Mouse (Mus musculus) induced T-regulatory cell, adult 2 months (primary cell): Measurements from ENCODE around the gene Vps16.

Experiments used
- DNase-seq: peaks from one replicate; pipeline ENCODE4 v3.0.0-alpha.2; 2012; ENCODE audit warnings: low read depth

The Vps16 gene

DNA sequence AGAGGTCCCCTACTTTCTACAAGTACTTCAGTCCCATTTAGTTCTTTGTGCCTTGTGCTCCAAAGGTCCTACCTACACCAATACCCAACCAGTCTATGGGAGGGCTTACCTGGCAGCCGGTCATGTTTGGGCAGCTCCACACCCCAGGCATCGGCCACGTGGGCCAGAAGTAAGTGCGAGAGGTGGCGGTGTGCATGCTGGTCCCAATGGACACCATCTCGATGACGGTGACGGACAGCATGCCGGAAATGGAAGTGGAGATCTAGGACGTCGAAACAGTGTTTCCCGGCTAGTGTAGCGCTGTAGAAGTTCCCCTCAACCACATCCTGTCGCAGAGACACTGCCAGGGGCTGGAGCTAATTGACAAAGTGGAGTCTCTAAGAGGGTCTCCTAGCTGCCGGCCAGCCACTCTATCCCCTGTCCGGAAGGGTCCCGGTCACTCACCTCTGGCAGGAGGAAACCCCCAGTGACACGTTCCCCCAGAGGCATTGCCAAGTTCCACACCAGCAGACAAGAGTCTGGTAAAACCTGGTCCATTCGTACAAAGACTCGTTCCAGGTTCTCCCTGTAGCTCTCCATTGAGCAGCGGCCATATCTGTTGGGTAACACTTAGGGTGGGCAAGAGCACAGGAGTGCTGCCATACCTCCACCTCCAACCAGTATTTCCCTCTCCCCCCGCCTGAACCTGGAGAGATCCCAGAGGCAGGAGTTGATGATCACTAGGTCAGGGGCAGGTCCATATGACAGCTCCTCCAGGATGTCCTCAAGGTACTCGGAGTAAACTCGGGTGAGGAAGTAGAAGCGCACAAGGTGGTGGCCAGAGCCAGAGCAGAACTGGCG lies 2.1 kb upstream of the Vps16 start:
- DNase-seq, result no peak

DNA sequence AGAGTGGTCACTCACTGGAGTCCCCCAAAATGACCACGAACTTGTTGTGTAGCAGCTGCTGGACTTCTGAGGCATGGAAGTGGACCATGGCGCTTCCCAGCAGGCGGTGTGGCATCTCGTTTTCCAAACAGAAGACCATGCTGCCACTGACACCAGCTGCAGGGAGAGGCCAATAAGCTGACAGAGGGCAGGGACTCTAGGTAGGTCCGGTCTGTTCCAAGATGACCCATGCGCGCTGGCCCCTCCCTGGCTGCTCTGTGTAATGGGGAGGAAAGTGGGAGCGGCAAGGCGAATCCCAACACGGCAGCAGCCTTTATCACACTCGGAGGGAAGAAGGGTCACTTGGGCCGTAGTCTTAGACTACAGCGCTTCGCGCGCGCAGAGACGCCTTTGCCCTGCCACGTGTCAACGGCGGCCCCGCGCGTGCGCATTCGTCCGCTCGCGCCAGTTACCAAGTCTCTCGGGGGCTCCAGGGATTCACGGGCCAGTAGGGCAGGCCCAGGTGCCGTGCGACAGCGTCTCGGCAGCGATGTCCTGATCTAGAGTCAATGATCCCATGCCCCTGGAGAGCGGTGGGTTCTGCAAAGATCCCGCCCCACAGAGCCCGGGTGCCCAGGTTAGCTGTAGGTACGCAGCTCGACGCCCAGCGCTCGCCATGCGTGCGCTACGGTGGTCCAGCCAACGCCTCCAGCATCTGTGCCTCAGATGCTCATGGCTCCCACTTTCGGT lies 578 bp upstream of the Vps16 start:
- peak; percentile 81 for DNase-seq

DNA sequence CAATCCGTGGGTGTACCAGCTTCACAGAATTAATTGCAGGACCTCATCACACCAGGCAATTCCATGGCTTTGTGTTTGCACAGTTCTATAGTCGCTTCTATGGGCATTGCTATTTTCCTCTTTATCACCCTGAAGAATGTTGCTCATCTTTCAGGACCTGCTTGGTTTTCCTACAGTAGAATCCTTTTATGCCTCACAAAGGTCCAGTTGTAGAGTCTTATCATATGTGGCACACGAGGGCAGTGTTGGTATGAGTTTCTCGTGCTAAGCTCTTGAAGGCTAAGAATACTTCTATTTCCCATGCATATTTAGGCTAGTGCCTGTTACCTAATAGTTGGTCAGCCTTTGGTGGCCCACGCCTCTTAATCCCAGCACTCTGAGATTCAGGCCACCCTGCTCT lies 973 bp downstream of the Vps16 start:
- peak; percentile 42 for DNase-seq

DNA sequence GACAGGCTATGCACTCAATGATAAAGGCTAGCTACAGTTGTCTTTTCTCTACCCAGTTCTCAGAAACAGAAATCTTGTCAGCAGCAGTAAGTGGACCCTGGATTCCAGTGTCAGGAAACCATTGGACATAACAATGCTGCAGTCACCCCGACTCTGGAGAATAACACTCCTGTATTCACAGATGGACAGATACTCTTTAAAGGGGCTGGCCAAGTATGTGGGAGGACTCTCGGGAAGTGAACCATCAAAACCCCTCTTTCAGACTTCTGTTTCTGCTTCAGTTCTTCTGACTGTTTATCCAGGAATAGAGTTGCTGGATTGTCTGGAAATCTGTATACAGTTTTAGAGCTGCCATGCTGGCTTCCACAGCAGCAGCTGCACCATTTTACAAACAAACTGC lies 5.7 kb downstream of the Vps16 start:
- no peak for DNase-seq

DNA sequence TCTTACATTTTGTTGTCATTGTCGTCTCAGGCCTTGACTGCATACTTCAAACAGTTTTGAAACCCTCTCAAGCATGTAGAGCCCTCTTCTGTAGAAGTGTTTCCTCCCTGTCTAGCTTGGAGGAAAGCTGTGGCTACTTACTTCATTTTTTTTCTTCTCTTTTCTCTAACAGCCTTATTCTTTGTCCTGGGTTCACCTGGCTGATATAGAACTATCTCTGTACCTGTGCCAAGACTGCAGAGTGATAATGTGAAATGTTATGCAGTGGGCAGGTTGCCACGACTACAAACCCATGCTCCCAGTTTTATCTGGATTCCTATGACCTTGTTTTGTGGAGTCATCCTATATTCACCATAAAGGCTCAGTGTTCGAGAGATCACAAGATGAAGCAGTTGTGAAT lies 6.3 kb downstream of the Vps16 start:
- no peak for DNase-seq

DNA sequence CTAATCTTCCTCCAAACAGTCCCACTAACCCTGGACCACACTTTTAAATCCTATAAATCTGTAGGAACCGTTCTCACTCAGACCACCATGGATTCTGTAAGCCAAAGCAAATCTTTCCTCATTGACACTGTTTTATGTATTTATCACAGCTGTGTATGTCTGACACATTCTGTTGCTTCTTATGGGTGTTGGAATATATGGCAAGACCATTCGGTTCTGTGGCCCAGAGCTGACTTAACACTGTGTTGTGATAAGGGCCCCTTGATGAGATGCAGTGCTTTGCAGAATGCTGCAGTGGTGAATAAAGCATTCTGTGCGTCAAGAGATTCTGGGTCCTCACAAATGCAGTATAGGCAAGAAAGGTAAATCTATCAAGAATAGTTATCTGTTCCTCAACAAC lies 8.0 kb downstream of the Vps16 start:
- no peak for DNase-seq

DNA sequence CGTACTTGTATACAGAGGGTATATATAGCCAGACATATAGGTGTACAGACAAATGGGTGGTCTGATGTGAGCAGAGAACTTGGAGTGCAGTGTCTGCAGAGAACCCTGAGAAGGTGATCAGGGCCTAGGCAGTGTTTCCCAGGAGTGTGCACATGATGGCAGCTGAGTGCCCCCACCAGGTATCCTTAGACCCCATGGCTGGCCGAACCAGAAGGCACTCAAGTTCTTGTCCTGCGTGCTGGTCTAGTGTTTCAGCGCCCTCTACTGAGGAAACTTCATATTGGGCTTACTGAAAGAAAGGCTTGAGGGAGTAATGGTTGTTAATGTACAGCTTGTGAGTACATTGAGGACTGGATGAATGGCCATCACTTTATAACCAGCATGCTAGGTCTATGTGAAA lies 9.0 kb downstream of the Vps16 start:
- peak; percentile 77 for DNase-seq

DNA sequence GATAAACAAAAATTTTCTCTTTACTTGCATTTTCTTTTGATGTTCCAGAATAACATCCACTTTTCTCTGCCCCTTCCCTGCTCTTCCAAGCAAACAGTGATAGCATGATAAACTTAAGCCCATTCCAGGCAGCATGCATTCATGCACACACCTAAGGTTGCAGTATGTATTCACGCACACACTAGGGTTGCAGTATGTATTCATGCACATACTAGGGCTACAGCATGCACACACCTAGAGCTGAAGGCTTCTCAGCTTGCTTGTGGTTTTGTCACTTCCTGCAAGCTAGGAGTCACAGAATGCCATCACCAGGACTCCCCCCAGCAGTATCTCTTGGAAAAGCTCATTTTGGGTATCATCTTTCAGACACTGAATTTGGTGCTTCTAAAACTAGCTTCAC lies 12.6 kb downstream of the Vps16 start:
- no peak for DNase-seq

DNA sequence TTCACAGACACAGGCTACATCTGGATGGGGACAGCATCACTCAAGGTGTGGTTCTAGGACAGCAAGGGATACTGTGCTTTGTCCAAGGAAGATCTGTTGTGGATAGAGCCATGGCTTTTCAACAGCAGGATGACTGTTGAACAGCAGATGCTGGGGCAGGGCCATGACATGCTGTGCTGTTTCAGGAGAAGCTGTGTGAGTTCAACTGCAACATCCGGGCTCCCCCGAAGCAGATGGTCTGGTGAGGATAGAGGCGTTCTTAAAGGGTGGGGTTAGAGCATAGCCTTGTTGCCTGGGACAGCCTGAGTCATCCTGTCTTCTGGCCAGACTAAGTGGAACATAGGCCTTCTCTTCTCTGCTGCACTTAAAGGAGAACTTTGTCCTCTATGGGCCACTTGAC lies 14.7 kb downstream of the Vps16 start:
- no peak for DNase-seq

DNA sequence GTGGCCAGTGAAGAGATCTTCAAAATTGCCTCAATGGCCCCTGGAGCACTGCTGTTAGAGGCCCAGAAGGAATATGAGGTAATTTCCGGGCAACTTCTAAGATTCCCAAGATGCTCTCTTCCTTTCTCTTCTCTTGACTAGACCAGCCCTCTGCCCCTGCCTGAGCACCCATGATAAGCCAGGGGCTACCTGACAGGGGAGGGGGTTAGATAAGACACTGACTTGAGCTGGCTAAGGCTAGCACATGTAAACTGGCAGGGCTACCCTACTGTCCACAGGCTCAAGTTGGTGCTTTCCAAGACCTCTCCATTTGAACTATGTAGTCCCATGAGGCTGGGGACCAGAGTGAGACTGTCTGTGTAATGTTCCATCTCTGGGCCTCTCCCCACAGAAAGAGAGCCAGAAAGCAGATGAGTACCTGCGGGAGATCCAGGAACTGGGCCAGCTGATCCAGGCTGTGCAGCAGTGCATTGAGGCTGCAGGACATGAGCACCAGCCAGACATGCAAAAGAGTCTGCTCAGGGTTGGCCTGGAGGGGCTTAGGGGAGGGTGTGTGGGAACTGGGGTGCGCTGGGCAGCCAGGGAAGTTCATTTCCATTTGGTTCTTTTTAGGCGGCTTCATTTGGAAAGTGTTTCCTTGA lies 15.8 kb downstream of the Vps16 start:
- DNase-seq, result no peak

DNA sequence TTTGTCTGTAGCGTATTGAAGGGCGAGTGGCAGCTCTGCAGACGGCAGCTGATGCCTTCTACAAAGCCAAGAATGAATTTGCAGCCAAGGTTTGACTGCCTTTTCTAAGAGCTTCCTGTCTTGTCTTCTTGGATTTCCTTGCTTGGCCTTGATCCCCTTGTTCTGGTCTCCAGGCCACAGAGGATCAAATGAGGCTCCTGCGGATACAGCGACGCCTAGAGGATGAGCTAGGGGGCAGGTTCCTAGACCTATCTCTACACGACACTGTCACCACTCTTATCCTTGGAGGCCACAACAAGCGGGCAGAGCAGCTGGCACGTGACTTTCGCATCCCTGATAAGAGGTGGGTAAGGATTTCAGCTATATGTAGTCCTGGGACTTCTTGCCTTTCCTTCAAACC lies 18.0 kb downstream of the Vps16 start:
- no peak for DNase-seq

DNA sequence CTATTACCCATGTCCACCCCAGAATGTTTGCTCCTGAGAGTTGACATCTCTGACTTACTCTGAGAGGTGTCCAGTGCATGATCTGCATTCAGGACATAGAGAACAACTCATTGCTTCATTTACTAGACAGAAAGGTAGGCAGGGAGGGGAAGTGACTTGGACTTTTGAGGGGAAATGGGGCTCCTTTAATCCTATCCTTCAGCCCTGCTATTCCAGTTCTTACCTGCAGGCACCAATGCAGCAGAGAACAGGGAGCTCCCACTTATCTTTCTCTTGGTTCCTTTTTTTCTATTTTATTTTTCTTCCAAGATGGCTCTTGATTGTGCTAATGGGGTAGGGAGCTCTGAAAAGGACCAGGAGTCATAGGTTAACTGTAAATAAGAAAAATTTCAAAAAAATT lies 24.3 kb downstream of the Vps16 start:
- DNase-seq, result peak; percentile 29

DNA sequence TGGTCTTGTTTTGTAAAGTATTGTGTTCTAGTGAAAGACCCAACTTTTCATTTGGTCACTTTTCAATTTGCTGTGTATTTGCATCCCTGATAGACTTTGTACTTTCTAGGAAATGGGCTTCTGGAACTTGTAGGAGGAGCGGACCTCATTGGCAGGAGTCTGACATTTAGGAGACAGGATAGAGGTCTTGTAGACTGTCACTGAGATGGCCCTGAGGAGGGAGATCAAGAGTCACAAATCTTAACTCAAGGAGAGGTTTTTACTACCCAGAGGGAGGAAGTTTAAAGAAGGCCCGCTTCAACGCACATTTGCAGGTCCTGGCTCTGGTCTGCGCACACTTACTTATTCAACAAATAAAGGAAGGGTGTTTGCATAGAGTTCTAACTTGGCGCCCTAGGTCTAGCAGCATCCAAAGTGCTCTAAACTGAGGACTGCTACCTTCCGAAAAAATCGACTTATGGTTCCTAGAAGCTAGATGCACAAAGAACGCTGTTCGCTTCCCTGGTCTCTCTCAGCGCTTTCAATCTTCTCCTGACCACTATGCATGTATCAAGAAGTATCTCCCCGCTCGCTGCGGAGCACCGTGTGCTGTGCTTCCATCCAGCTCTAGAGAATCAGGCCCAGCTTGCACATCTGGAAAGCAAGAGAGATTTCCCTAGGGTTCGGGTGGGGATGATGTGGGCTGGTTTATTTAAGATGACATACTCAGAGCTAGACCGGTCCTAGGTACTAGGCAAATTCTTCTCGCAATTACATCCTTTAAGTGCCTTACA lies 25.1 kb downstream of the Vps16 start:
- peak; percentile 59 for DNase-seq

DNA sequence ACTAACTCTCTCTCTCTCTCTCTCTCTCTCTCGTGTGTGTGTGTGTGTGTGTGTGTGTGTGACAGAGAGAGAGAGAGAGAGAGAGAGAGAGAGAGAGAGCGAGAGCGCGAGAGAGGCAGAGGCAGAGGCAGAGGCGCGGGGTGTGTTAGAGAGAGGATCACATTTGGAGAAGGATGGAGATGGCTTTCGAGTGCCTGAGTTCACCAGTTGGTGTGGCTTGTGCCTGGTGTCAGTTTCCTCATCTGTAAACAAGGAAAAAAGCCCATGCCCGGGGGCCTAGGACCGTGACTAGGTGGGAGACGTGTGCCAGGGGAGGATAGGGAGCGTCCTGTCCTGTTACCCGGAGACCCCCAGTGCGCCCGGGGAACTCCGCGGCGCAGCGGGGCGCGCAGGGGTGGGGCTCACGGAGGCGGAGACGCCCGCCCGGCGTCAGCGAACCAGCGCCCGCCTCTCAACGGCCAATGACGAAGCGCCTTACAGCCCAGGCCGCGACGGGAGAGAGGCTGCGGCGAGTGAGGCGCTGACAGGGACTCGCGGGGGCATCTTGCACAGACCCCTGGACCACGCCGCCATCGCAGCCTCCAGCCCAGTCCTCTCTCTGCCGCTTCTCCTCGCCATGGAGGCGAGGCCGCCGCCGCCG lies 25.8 kb downstream of the Vps16 start, which contains the start of gene Ptpra:
Gene Ptpra (plus strand): TSS at position 485 of the 640 bp plus-strand sequence.
- peak; percentile 92 for DNase-seq

DNA sequence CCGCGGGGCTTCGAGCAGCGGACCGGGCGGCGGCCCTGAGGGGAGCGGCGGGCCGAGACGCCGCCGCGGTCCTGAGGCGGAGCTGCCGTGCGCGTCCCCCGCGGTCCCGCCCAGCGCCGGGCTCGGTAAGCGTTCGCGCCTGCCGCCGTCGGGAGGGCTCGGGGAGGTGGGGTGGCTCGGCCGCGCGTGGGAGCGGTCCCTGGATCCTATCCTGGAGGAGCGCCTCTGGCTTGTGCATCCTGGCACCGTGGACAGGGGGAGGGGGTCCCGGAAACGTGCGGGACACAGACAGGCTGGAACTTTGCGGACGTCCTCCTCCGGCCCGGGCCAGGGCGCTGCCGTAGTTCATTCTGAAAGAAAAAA lies 26.3 kb downstream of the Vps16 start:
- peak; percentile 81 for DNase-seq

DNA sequence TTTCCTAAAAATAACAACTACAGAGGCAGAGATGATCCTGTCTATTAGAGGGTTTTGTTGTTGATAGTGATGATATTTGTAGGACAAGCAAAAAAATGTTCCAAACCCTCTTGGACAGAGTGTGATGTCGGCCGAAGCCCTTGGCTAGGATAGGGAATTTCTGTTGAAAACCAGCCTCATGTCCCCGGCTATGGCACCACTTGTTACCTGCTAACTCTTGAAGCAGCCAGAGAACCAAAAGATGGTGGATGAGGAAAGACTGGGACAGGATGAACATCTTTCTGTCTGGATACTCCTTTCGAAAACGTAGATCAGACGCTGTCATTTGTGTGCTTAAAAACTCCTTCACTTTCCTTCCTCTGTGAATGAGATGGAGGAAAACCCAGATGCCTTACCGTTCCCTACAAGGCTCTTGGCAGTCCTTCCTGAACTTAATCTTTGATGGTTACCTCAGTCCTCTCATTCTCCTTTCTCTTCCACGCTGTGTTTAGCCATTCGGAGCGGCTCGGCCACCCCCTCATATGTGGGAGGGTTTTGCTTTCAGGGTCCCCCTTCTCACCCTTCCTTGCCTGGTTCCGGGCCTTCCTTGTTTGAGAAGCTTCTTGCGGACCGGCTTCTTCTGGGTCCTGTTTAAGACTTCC lies 27.1 kb downstream of the Vps16 start:
- peak; percentile 18 for DNase-seq

DNA sequence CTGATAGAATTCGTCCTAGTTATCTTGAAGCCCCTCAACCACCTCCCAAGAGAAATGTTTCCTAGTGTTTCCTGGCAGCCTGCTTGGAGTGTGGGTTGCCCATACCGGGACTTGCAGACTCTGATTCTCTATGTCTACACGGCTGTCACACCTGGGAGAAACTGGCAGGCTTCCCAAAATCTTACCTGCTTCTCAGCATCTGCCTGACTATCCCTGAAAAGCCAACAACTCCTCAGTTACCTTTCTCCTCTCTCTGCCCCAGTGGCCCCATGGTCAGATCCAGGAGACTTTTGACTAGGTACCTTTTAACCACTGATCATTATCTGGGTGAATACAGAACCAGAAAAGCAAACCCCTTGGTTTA lies 27.6 kb downstream of the Vps16 start:
- no peak for DNase-seq

DNA sequence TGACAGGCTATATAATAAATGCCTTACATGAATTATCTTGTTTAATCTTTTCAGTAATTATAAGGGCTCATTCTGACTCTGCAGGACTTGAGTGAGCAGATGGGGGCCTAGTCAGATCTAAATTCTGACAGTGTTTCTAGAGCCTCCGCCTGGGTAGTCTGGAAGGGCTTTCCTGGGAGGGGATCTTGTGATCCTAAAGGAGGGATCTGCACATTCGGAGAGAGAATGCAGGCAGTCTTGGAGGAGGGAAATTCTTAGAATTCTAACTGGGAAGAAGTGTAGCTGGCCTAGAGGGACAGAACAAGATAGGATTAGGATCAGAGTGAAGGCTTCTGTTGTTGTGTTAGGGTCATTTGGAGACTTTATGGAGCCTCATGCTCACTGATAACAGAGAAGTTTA lies 28.1 kb downstream of the Vps16 start:
- DNase-seq, result no peak

DNA sequence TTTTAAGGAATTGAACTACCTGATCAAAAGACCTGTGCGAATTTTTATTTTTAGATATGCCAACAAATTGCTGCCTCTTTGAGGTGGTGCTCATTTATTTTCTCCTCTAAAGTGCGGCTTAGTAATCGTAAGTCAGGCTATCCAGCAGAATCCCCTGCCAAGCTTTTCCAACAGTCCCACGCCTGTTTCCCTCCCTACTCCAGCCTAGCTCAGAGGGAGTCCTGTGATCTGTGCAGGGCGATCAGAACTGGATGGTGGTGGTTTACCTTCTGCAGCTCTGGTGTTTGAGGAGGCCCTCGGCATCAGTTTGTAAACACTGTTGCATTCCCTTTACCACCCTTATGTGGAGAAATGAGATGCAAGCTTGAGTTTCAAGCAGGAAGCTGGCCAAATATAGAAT lies 29.3 kb downstream of the Vps16 start:
- no peak for DNase-seq

DNA sequence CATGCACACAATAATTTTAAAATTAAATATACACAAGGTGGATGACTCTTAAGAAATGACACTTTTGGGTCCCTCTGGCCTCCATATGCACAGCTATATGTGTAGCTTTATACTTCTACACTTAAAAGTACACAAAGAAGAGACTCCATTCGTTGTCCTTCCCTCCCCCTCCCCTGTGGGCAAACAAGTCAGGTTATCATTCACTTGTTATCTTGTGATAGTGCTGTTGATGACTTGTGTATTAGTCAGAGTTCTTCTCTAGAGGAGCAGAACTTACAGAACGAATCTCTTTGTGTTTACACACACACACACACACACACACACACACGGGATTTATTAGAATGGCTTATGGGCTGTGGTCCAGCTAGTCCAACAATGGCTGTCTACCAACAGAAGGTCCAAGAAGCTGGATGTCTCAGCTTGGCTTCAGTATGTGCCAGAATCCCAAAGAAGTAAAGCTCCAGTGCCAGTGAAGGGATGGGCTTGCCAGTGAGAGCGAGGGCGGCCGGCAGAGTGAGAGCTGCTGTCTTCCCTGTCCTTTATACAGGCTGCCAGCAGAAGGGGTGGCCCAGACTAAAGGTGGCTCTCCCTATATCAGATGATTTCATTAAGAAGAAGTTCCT lies 30.7 kb downstream of the Vps16 start:
- DNase-seq, result no peak

DNA sequence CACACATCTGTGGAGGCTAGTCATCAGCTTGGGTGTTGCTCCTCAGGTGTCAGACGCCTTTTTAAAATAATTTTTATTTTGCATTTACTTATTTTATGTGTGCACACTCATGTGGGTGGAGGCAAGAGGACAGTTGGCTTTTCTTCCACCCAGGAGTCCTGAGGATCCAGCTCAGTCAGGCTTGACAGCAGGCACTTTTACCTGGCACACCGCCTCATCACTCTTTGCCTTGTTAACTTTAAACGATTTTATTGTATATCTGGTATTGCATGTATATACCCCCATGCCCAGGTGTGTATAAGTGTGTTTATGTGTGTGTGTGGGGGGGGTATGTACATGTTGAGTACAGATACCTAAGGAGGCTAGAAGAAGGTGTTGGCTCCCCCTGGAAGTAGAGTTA lies 33.7 kb downstream of the Vps16 start:
- DNase-seq, result no peak
